Mouse (Mus musculus): ENCODE measurements at regions not wholly inside any gene's neighbourhood (a gene's known extent, or its start where the extent isn't known, plus 50 kb on each side); places are given as distances from the start of the nearest gene placed in this dataset.

DNA sequence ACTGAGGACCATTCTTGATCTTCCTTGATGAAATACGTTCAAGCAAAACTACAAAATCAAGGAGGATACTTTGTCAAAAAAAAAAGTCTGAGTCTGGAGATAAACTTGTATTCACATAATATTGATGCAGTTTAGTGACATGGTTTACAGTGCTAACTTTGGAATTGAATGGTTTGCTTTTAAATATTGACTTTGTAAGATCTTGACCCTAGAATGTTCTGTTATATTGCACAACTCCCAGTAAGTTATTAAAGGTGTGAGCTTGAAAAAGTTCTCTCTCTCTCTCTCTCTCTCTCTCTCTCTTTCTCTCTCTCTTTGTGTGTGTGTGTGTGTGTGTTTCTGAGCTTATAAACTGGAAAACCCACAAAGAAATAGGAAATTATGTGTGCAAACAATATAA, 186.9 kb upstream of the Bdnf start:
- H3K4me2 ChIP-seq (ENCODE audit: low read depth, severe bottlenecking): no peak overlapping the region
- no peaks in the 10 kb centered on the region for H3K36me3 ChIP-seq (ENCODE audit: control insufficient read depth, insufficient read depth, low read length)
- no peak for ATAC-seq (ENCODE audit: insufficient number of reproducible peaks, low FRiP score, low TSS enrichment, low read depth)
- H3K9me3 ChIP-seq (ENCODE audit: control insufficient read depth, low read length): no peaks in the 10 kb centered on the region
- no peak overlapping the region for H3K9ac ChIP-seq (ENCODE audit: low read length)
- no peak for DNase-seq (ENCODE audit: low spot score)
- H3K27me3 ChIP-seq (ENCODE audit: control insufficient read depth, insufficient read depth, low read length): no peaks in the 10 kb centered on the region
- WGBS: 89% methylated on average over 1 of the region's 1 CpGs
- H3K27ac ChIP-seq (replicated peaks; ENCODE audit: low read depth, low read length): no peak overlapping the region
- H3K4me3 ChIP-seq (ENCODE audit: low read depth, low read length): no peak overlapping the region
- no peaks in the 10 kb centered on the region for H3K4me1 ChIP-seq (ENCODE audit: control insufficient read depth, insufficient read depth, low read length)

DNA sequence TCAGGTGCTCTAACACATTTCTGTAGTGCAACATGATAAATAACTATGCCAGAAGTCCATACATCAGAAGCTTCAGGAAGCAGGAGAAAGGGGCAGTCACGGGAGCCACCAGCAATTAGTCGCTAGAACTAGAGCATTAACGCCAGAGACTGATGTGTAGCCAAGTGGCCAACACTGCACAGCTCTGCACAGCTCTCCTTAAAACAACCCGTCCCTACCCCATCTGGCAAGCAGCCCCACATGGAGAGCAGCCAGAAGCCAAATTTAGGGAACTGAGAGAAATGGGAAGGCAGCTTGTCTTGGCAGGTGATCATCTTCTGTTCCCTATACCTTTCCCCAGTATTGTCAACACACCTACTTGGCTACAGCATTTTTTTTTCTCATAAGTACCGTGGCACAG, 172.3 kb upstream of the Bdnf start:
- DNase-seq (ENCODE audit: low spot score): no peak
- WGBS: 54% methylated on average over 5 of the region's 5 CpGs

DNA sequence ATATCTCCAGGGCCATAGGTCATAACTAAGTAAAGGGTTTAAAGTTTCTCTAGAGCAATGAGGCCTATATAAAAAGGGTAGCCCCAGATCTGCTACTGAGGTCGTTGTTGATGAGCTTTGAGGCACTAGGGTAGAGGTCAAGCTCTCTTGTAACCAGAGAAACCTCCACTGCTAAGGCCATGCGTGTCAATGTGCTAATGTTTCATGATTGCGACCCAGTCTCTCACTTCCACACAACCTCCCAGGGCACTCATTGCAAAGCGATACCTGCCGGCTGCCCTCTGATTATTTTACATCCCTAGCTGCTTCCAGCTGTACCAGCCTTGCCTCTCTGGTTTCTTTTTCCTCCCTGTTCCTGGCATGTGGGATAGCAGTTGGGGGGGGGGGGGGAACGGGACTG, 169.6 kb upstream of the Bdnf start:
- ATAC-seq (ENCODE audit: insufficient number of reproducible peaks, low FRiP score, low TSS enrichment, low read depth): no peak
- DNase-seq (ENCODE audit: low spot score): no peak
- H3K36me3 ChIP-seq (ENCODE audit: control insufficient read depth, insufficient read depth, low read length): no peaks in the 10 kb centered on the region
- H3K27me3 ChIP-seq (ENCODE audit: control insufficient read depth, insufficient read depth, low read length): no peaks in the 10 kb centered on the region
- H3K9me3 ChIP-seq (ENCODE audit: control insufficient read depth, low read length): no peaks in the 10 kb centered on the region
- H3K4me3 ChIP-seq (ENCODE audit: low read depth, low read length): no peak overlapping the region
- no peak overlapping the region for H3K27ac ChIP-seq (replicated peaks; ENCODE audit: low read depth, low read length)
- no peak overlapping the region for H3K9ac ChIP-seq (ENCODE audit: low read length)
- WGBS: 51% methylated on average over 6 of the region's 6 CpGs
- H3K4me2 ChIP-seq (ENCODE audit: low read depth, severe bottlenecking): no peak overlapping the region
- H3K4me1 ChIP-seq (ENCODE audit: control insufficient read depth, insufficient read depth, low read length): no peaks in the 10 kb centered on the region

More for the DNA sequence above, 172.3 kb upstream of the Bdnf start:
- Histone ChIP-seq H3K36me3 (ENCODE audit: control insufficient read depth, insufficient read depth, low read length) (no peaks in the 10 kb centered on the region), H3K4me1 (ENCODE audit: control insufficient read depth, insufficient read depth, low read length) (no peaks in the 10 kb centered on the region), H3K27ac (replicated peaks; ENCODE audit: low read depth, low read length) (no peak overlapping the region), H3K9me3 (ENCODE audit: control insufficient read depth, low read length) (no peaks in the 10 kb centered on the region), H3K27me3 (ENCODE audit: control insufficient read depth, insufficient read depth, low read length) (no peaks in the 10 kb centered on the region), H3K9ac (ENCODE audit: low read length) (no peak overlapping the region), H3K4me2 (ENCODE audit: low read depth, severe bottlenecking) (no peak overlapping the region), H3K4me3 (ENCODE audit: low read depth, low read length) (no peak overlapping the region)
- ATAC-seq (ENCODE audit: insufficient number of reproducible peaks, low FRiP score, low TSS enrichment, low read depth): no peak

DNA sequence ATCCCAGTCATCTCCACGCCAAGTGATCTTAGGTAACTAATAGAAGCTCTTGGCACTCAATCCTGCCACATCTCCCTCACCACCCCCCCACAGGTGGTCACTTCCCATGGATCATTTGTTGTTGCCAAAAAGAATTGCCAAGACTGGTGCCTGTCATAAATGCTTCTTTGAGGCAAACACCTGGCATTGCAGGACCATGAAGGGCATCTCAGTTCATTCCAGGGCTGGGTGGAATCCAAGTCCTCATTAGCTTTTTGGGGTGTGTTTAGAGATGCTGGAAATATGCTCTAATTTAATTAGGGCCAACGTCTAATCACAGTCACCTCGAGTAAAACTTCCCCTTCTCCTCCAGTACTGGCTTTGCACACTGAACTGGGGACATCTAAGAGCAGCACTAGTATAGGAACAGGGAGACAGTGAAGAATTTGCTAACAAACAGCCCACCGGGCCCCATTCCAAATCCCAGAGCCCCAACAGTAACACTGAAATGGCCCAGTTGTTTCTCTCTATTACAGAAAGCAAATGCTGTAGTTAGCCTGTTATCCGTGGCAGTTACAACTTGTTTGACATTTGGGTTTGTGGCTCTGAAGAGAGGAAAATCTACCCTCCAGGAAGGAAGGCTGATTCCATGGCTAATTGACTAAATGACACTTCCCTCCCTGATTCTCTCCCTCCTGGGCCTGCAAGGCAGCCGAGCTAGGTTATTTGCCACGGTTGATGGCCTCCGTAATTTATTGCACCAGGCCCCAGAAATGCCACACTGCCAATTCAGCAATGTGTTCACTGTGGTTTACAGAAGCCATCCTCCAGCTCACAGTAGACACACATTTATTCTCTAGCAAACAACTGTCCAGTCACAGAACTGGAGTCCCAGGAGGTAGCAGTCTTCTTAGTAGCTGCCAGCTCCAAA, 164.2 kb upstream of the Bdnf start:
- Histone ChIP-seq H3K4me3 (ENCODE audit: low read depth, low read length) (no peak overlapping the region), H3K9me3 (ENCODE audit: control insufficient read depth, low read length) (no peaks in the 10 kb centered on the region), H3K4me1 (ENCODE audit: control insufficient read depth, insufficient read depth, low read length) (no peaks in the 10 kb centered on the region), H3K9ac (ENCODE audit: low read length) (no peak overlapping the region), H3K27ac (replicated peaks; ENCODE audit: low read depth, low read length) (no peak overlapping the region), H3K36me3 (ENCODE audit: control insufficient read depth, insufficient read depth, low read length) (no peaks in the 10 kb centered on the region), H3K27me3 (ENCODE audit: control insufficient read depth, insufficient read depth, low read length) (no peaks in the 10 kb centered on the region), H3K4me2 (ENCODE audit: low read depth, severe bottlenecking) (no peak overlapping the region)
- DNase-seq (ENCODE audit: low spot score): no peak
- 34% methylated on average over 8 of the region's 8 CpGs for WGBS
- ATAC-seq (ENCODE audit: insufficient number of reproducible peaks, low FRiP score, low TSS enrichment, low read depth): no peak

DNA sequence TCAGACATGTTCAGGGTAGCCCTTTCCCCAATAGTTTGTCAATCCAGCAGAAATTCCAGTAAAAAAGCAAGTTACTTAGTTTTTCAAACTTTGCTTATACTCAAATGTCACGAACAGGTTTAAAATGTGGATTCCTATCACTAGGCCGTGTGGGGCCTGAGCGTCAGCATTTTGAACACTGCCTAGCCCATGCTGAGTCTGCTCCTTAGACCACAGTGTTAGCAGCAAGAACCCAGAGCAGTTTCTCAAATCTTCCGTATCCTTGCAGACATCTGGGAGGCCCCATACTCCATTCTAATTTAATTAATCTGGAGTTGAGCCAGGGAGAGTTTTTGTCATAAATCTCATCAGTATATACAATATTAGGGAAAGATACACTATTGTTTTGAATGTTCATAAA, 163.4 kb upstream of the Bdnf start:
- H3K27ac ChIP-seq (replicated peaks; ENCODE audit: low read depth, low read length): no peak overlapping the region
- DNase-seq (ENCODE audit: low spot score) (no peak), ATAC-seq (ENCODE audit: insufficient number of reproducible peaks, low FRiP score, low TSS enrichment, low read depth) (no peak)
- H3K4me2 ChIP-seq (ENCODE audit: low read depth, severe bottlenecking): no peak overlapping the region
- H3K27me3 ChIP-seq (ENCODE audit: control insufficient read depth, insufficient read depth, low read length): no peaks in the 10 kb centered on the region
- no peaks in the 10 kb centered on the region for H3K9me3 ChIP-seq (ENCODE audit: control insufficient read depth, low read length)
- no peaks in the 10 kb centered on the region for H3K4me1 ChIP-seq (ENCODE audit: control insufficient read depth, insufficient read depth, low read length)
- H3K36me3 ChIP-seq (ENCODE audit: control insufficient read depth, insufficient read depth, low read length): no peaks in the 10 kb centered on the region
- H3K9ac ChIP-seq (ENCODE audit: low read length): no peak overlapping the region
- 81% methylated on average over 4 of the region's 4 CpGs for WGBS
- H3K4me3 ChIP-seq (ENCODE audit: low read depth, low read length): no peak overlapping the region

DNA sequence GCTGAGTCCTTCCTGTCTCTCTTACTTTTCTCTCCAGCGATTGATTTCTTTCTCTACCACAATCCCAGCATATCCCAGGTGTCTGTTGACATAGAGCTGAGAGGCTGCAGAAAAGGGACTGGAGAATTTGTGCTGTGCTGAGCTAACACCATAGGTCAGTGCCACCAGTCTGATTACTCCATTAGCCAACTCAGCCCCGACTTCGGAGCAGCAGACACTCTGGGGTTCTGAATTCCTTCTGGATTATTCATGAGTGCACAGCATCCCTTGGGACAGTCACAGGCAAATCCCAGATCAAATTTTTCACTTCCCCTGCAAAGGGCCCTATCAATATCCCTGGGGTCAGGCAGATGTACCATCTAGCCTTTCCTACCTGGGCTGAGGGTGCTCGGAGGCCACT, 155.2 kb upstream of the Bdnf start:
- no peaks in the 10 kb centered on the region for H3K36me3 ChIP-seq (ENCODE audit: control insufficient read depth, insufficient read depth, low read length)
- DNase-seq (ENCODE audit: low spot score): no peak
- H3K9ac ChIP-seq (ENCODE audit: low read length): no peak overlapping the region
- H3K9me3 ChIP-seq (ENCODE audit: control insufficient read depth, low read length): no peaks in the 10 kb centered on the region
- H3K4me2 ChIP-seq (ENCODE audit: low read depth, severe bottlenecking): no peak overlapping the region
- no peaks in the 10 kb centered on the region for H3K4me1 ChIP-seq (ENCODE audit: control insufficient read depth, insufficient read depth, low read length)
- no peak overlapping the region for H3K27ac ChIP-seq (replicated peaks; ENCODE audit: low read depth, low read length)
- H3K27me3 ChIP-seq (ENCODE audit: control insufficient read depth, insufficient read depth, low read length): no peaks in the 10 kb centered on the region
- WGBS: 84% methylated on average over 4 of the region's 4 CpGs
- no peak overlapping the region for H3K4me3 ChIP-seq (ENCODE audit: low read depth, low read length)
- peak; percentile 31; the same call in 1 of the 2 replicates for ATAC-seq (ENCODE audit: insufficient number of reproducible peaks, low FRiP score, low TSS enrichment, low read depth)

DNA sequence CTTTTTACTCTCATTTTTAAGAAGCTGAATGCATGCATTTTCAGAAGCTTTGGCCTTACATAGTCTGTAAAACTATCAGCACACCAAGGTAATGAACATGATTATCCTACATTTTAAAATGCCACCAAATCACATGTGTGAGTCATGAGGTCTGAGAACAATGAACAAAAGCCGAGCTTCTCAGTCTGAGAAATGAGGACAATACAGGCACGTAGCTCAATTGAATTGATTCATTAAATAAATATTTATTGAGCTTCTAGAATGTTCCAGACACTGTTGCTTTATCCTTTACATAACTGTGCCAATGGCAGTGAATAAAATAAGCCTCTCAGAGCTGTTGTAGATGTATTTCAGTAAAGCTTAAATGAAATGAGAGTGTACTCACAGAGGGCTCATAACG, 154.0 kb upstream of the Bdnf start:
- Histone ChIP-seq H3K9me3 (ENCODE audit: control insufficient read depth, low read length) (no peaks in the 10 kb centered on the region), H3K9ac (ENCODE audit: low read length) (no peak overlapping the region), H3K27me3 (ENCODE audit: control insufficient read depth, insufficient read depth, low read length) (no peaks in the 10 kb centered on the region), H3K4me1 (ENCODE audit: control insufficient read depth, insufficient read depth, low read length) (no peaks in the 10 kb centered on the region), H3K36me3 (ENCODE audit: control insufficient read depth, insufficient read depth, low read length) (no peaks in the 10 kb centered on the region), H3K27ac (replicated peaks; ENCODE audit: low read depth, low read length) (no peak overlapping the region), H3K4me3 (ENCODE audit: low read depth, low read length) (no peak overlapping the region), H3K4me2 (ENCODE audit: low read depth, severe bottlenecking) (no peak overlapping the region)
- ATAC-seq (ENCODE audit: insufficient number of reproducible peaks, low FRiP score, low TSS enrichment, low read depth) (no peak), DNase-seq (ENCODE audit: low spot score) (no peak)
- 89% methylated on average over 3 of the region's 3 CpGs for WGBS

DNA sequence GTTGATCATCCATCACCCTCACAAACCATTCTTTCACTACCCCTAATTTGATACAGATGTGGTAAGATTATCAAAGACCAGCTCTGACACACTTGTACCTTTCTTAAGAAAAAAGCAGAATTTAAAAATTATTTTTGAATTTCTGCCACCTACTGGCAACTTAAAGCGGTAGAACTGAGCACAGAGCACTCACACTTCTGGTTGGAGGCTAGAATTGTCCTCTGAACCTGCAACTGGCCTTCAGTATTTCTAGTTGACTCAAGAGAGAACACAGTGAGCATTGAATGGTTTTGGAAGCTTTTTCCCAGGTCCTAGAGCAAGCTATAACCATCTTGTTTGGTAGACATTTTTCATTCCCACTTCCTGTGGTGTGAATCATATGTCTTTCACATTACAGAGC, 135.0 kb upstream of the Bdnf start:
- DNase-seq (ENCODE audit: low spot score) (no peak), ATAC-seq (ENCODE audit: insufficient number of reproducible peaks, low FRiP score, low TSS enrichment, low read depth) (0 out of 2 replicates have a peak, but pooled peaks have one; percentile 17)
- Histone ChIP-seq H3K27me3 (ENCODE audit: control insufficient read depth, insufficient read depth, low read length) (no peaks in the 10 kb centered on the region), H3K4me1 (ENCODE audit: control insufficient read depth, insufficient read depth, low read length) (no peaks in the 10 kb centered on the region), H3K9me3 (ENCODE audit: control insufficient read depth, low read length) (no peaks in the 10 kb centered on the region), H3K4me3 (ENCODE audit: low read depth, low read length) (no peak overlapping the region), H3K4me2 (ENCODE audit: low read depth, severe bottlenecking) (no peak overlapping the region), H3K27ac (replicated peaks; ENCODE audit: low read depth, low read length) (no peak overlapping the region), H3K9ac (ENCODE audit: low read length) (no peak overlapping the region), H3K36me3 (ENCODE audit: control insufficient read depth, insufficient read depth, low read length) (no peaks in the 10 kb centered on the region)
- WGBS: 65% methylated on average over 1 of the region's 1 CpGs
